Mouse (Mus musculus) CH12.LX (cell line): ENCODE data around the gene Cybc1. TPM values are rescaled to one million over a fixed set of nuclear protein-coding genes. Genes with fewer than 3 reads are reported as not detected.
A peak's percentile ranks its signal among the peaks of the same experiment; 100 is the strongest.

Experiments used
- DNase-seq: peaks from one replicate; pipeline ENCODE4 v3.0.0-alpha.2; 2013; ENCODE audit errors: extremely low read depth
- H3K27ac ChIP-seq: 2 replicates; pipeline ENCODE4 v1.5.1; 2012; ENCODE audit warnings: low read depth, mild to moderate bottlenecking, control low read depth, moderate library complexity; ENCODE audit not compliant: insufficient read depth
- H3K27me3 ChIP-seq: replicated peaks from 2 replicates; pipeline ENCODE3; 2012; ENCODE audit warnings: inconsistent platforms
- H3K36me3 ChIP-seq, 2 experiments: replicated peaks in 1 of 2; 2 replicates each; pipeline versions ENCODE3 to v1.6.1; 2012; ENCODE audit warnings: inconsistent platforms in 1 of 2, low read length in 1 of 2, mild to moderate bottlenecking in 1 of 2, mixed read lengths in 1 of 2, moderate library complexity in 1 of 2; ENCODE audit not compliant: control insufficient read depth in 1 of 2, insufficient read depth in 1 of 2
- H3K4me1 ChIP-seq, 2 experiments: 2 replicates each; pipeline ENCODE4 v1.6.1; 2012; ENCODE audit warnings: inconsistent platforms in 1 of 2, moderate library complexity in 1 of 2; ENCODE audit not compliant: insufficient read depth in 2 of 2, control insufficient read depth in 1 of 2
- H3K4me2 ChIP-seq: 2 replicates; pipeline ENCODE4 v1.6.1; 2012; ENCODE audit warnings: low read depth, mild to moderate bottlenecking, control low read depth; ENCODE audit not compliant: poor library complexity, insufficient read depth, severe bottlenecking
- H3K4me3 ChIP-seq, 3 experiments: fragments of 150-350 bp in 1 of 3; sonication (generic) in 1 of 3; replicated peaks in 1 of 3; 2 replicates each; pipeline versions ENCODE3 to v1.5.1; 2011 to 2012; ENCODE audit warnings: low read depth in 2 of 3, low read length in 2 of 3, mild to moderate bottlenecking in 2 of 3, moderate library complexity in 2 of 3, control low read depth in 1 of 3, improper control_type of control experiment in 1 of 3, inconsistent platforms in 1 of 3, mixed read lengths in 1 of 3; ENCODE audit not compliant: poor library complexity in 1 of 3
- H3K79me2 ChIP-seq: replicated peaks from 2 replicates; pipeline ENCODE4 v1.6.1; 2012; ENCODE audit warnings: mild to moderate bottlenecking, moderate library complexity; ENCODE audit not compliant: control insufficient read depth, poor library complexity, insufficient read depth, severe bottlenecking; ENCODE audit errors: extremely low read depth
- H3K9ac ChIP-seq: 2 replicates; pipeline ENCODE4 v1.6.1; 2012; ENCODE audit warnings: low read depth, mild to moderate bottlenecking, control low read depth, moderate library complexity; ENCODE audit not compliant: insufficient read depth
- H3K9me3 ChIP-seq: replicated peaks from 2 replicates; pipeline ENCODE3; 2012; ENCODE audit warnings: low read length, inconsistent platforms, mixed read lengths
- CHD1 ChIP-seq: IDR thresholded peaks from 2 replicates; pipeline ENCODE4 v1.6.1; 2012; ENCODE audit warnings: low read depth, low read length, improper control_type of control experiment, inconsistent platforms
- CHD2 ChIP-seq: IDR thresholded peaks from 2 replicates; pipeline ENCODE4 v1.6.1; 2011; ENCODE audit warnings: low read length, improper control_type of control experiment
- CTCF ChIP-seq, 2 experiments: IDR thresholded peaks in 1 of 2; conservative IDR thresholded peaks in 1 of 2; 2 replicates each; pipeline ENCODE4 v1.5.1; 2011 to 2012; ENCODE audit warnings: low read depth in 2 of 2, low read length in 2 of 2, improper control_type of control experiment in 1 of 2, inconsistent platforms in 1 of 2, mild to moderate bottlenecking in 1 of 2, moderate library complexity in 1 of 2
- E2F4 ChIP-seq: IDR thresholded peaks from 2 replicates; pipeline ENCODE4 v1.6.1; 2011; ENCODE audit warnings: low read depth, low read length, improper control_type of control experiment; ENCODE audit not compliant: insufficient replicate concordance
- EP300 ChIP-seq: IDR thresholded peaks from 2 replicates; pipeline ENCODE4 v1.6.1; 2011; ENCODE audit warnings: low read length, improper control_type of control experiment
- GABPA ChIP-seq: IDR thresholded peaks from 2 replicates; pipeline ENCODE4 v1.6.1; 2012; ENCODE audit warnings: low read depth, low read length, improper control_type of control experiment, inconsistent platforms; ENCODE audit not compliant: insufficient replicate concordance
- HCFC1 ChIP-seq: IDR thresholded peaks from 2 replicates; pipeline ENCODE4 v1.6.1; 2012; ENCODE audit warnings: low read depth, mild to moderate bottlenecking, inconsistent platforms, low read length, improper control_type of control experiment
- KAT2A ChIP-seq: IDR thresholded peaks from 2 replicates; pipeline ENCODE4 v1.6.1; 2012; ENCODE audit warnings: low read length, improper control_type of control experiment, inconsistent platforms; ENCODE audit not compliant: insufficient replicate concordance
- MYC ChIP-seq: IDR thresholded peaks from 2 replicates; pipeline ENCODE4 v1.6.1; 2011; ENCODE audit warnings: low read depth, mild to moderate bottlenecking, improper control_type of control experiment, low read length
- NELFE ChIP-seq: IDR thresholded peaks from 2 replicates; pipeline ENCODE4 v1.6.1; 2011; ENCODE audit warnings: low read depth, low read length, improper control_type of control experiment
- POLR2AphosphoS2 ChIP-seq: IDR thresholded peaks from 2 replicates; pipeline ENCODE4 v1.6.1; 2011; ENCODE audit warnings: low read depth, low read length, improper control_type of control experiment
- TCF12 ChIP-seq: IDR thresholded peaks from 2 replicates; pipeline ENCODE4 v1.6.1; 2014; ENCODE audit warnings: low read depth, mild to moderate bottlenecking, inconsistent platforms, low read length, improper control_type of control experiment
- USF1 ChIP-seq: IDR thresholded peaks from 2 replicates; pipeline ENCODE4 v1.6.1; 2014; ENCODE audit warnings: low read depth, mild to moderate bottlenecking, inconsistent platforms, low read length, improper control_type of control experiment
- ZKSCAN1 ChIP-seq: IDR thresholded peaks from 2 replicates; pipeline ENCODE4 v1.6.1; 2012; ENCODE audit warnings: low read depth, inconsistent platforms, low read length, improper control_type of control experiment, borderline replicate concordance
- dilution Hi-C: fragments of 300-500 bp; cut with MboI; formaldehyde crosslinking; loops from 2 replicates; pipeline ENCODE4 v1.14.3; 2020; ENCODE audit warnings: low sequenced_read_pairs; ENCODE audit not compliant: extremely low pct_unique_long_range_greater_than_20kb, extremely low pct_ligation_motif_present
- in situ Hi-C: fragments of 300-500 bp; cut with MboI; formaldehyde crosslinking; loops from 3 replicates; pipeline ENCODE4 v1.14.3; 2019; ENCODE audit warnings: low sequenced_read_pairs, low pct_ligation_motif_present, low pct_unique_long_range_greater_than_20kb, mixed read lengths
- polyA plus RNA-seq: library from polyadenylated mRNA; unstranded; fragments of >175 nt; gene quantifications from 2 replicates; pipeline ENCODE4 v1.2.1, GENCODE M21; 2012; ENCODE audit warnings: low read depth; ENCODE audit not compliant: insufficient read length
- total RNA-seq, 2 experiments: library from RNA; depleted of rRNA; stranded (reverse); fragments of 300-350 nt in 1 of 2; fragments of >200 nt in 1 of 2; gene quantifications; 2 replicates each; pipeline ENCODE4 v1.2.3; 2012 to 2014

Gene Cybc1
- total and polyA plus RNA-seq, 3 experiments, result 51.6 to 60.3 (median 57.4) TPM

- no peak for TF ChIP-seq CTCF (conservative IDR thresholded peaks at IDR 0.05 in 1 of 2, IDR thresholded peaks at IDR 0.05 in 1 of 2; ENCODE audit: low read depth in 2 of 2, low read length in 2 of 2)
- 0 out of 2 replicates have a peak, but pooled peaks have one; percentile 24 for TF ChIP-seq POLR2AphosphoS2
- TF ChIP-seq, all 38 proteins: peak for 1
- Histone ChIP-seq H3K27me3 (no peaks in the 10 kb centered on the region), H3K27ac (no peak overlapping the region), H3K4me3 (no peak overlapping the region), H3K79me2 (0 out of 2 replicates have a peak, but pooled peaks cover 2% of the 10 kb centered on the region), H3K9me3 (no peaks in the 10 kb centered on the region), H3K4me1 (peaks cover 0 to 14% of the 10 kb centered on the region in 2 experiments; a peak in 2 of 4 replicates), H3K9ac (no peak overlapping the region), H3K4me2 (no peak overlapping the region), H3K36me3 (peaks cover 57 to 92% of the 10 kb centered on the region in 2 experiments)
- no peak for DNase-seq
- dilution Hi-C loops, result no loop called here
- in situ Hi-C loops, result no loop called here
These were observed 7.7 kb downstream of the Cybc1 start for GRCm38 (mm10) chr11:121221321-121222010.

- Histone ChIP-seq H3K4me1 (peaks cover 0 to 7% of the 10 kb centered on the region in 2 experiments; a peak in 2 of 4 replicates), H3K9me3 (no peaks in the 10 kb centered on the region), H3K9ac (no peak overlapping the region), H3K4me2 (no peak overlapping the region), H3K79me2 (0 out of 2 replicates have a peak, but pooled peaks cover 2% of the 10 kb centered on the region), H3K36me3 (peaks cover 50 to 89% of the 10 kb centered on the region in 2 experiments), H3K4me3 (no peak overlapping the region), H3K27me3 (no peaks in the 10 kb centered on the region), H3K27ac (no peak overlapping the region)
- TF ChIP-seq NELFE (no peak), TCF12 (no peak), E2F4 (no peak), KAT2A (no peak), CHD1 (no peak), EP300 (no peak), HCFC1 (no peak), GABPA (no peak), USF1 (no peak), ZKSCAN1 (no peak), MYC (no peak), CTCF (conservative IDR thresholded peaks at IDR 0.05 in 1 of 2, IDR thresholded peaks at IDR 0.05 in 1 of 2; ENCODE audit: low read depth in 2 of 2, low read length in 2 of 2) (no peak), CHD2 (no peak)
- in situ Hi-C loops, result no loop called here
- dilution Hi-C loops, result no loop called here
- DNase-seq, result no peak
These were observed 8.4 kb downstream of the Cybc1 start for GRCm38 (mm10) chr11:121220771-121221170.
